Mouse (Mus musculus) stomach, postnatal 0 days (tissue): ENCODE results near the gene Amy2a3.
"Not testable (repeated sequence)": the region's sequence is repeated elsewhere in the genome, so short reads cannot be mapped to it uniquely, and the experiment has no call there.

Experiments
- CTCF ChIP-seq: IDR thresholded peaks from 2 replicates; pipeline ENCODE4 v1.5.1; 2016; ENCODE audit warnings: antibody characterized with exemption, low read depth, mild to moderate bottlenecking, moderate library complexity
- EP300 ChIP-seq: optimal IDR thresholded peaks from 2 replicates; pipeline ENCODE3; 2016; ENCODE audit warnings: antibody characterized with exemption

- not testable (repeated sequence) for TF ChIP-seq CTCF, EP300
Measured at GRCm38 (mm10) chr3:113356558-113356957, 32.7 kb upstream of the Amy2a3 start, which contains the start of gene Amy2a2.
